Mouse (Mus musculus): ENCODE measurements around the gene Eea1.

DNA sequence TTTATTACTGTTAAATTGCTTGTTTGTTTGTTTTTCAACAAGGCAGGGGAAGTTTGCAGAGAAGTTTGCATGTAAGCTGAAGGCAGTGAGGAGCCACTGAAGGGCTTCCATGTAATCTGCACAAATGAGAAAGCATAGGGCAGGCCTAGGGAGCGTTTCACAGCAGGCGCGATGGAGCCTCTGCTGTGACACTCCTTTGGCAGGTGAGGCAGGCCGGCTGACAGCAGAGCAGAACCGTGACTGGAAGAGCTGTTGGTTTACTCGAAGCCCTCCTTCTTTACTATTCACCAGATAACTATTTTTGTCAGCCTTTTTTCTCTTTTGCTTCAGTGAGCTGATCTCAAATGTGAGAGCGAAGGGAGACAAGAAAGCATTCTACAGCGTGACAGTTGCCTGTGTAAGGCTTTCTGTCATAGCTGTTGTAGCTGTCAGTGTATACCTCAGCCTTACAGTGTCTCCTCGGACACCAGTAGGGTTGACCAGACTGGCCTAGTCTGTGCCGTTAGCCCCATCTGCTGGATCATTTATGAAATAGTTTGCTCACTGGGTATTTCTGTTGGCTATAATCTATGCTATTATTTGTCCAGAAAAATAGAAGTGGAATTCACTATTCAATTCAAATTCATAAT, 93.0 kb downstream of the Eea1 start:
- TF ChIP-seq GATA1 (IDR thresholded peaks at IDR 0.05; ENCODE audit: low read depth, low read length) (no peak), CTCF (IDR thresholded peaks at IDR 0.05 in 2 of 3, conservative IDR thresholded peaks at IDR 0.05 in 1 of 3; ENCODE audit: control insufficient read depth in 1 of 3, insufficient read depth in 1 of 3, low read depth in 2 of 3, low read length in 3 of 3, poor library complexity in 1 of 3, severe bottlenecking in 1 of 3) (peak; percentile 13 to 61 (median 42); a peak in 4 of 6 replicates), ZKSCAN1 (IDR thresholded peaks at IDR 0.05; ENCODE audit: low read depth, low read length) (no peak), ELF1 (IDR thresholded peaks at IDR 0.05; ENCODE audit: low read depth, low read length) (no peak), MAFK (IDR thresholded peaks at IDR 0.05; ENCODE audit: borderline replicate concordance, low read depth, low read length) (no peak), EP300 (IDR thresholded peaks at IDR 0.05; ENCODE audit: low read depth in 1 of 2, low read length in 2 of 2) (no peak), TCF12 (IDR thresholded peaks at IDR 0.05; ENCODE audit: low read depth, low read length) (no peak), TAL1 (IDR thresholded peaks at IDR 0.05; ENCODE audit: low read length) (no peak)
